Mouse (Mus musculus): ENCODE data around the gene Tax1bp3.

DNA sequence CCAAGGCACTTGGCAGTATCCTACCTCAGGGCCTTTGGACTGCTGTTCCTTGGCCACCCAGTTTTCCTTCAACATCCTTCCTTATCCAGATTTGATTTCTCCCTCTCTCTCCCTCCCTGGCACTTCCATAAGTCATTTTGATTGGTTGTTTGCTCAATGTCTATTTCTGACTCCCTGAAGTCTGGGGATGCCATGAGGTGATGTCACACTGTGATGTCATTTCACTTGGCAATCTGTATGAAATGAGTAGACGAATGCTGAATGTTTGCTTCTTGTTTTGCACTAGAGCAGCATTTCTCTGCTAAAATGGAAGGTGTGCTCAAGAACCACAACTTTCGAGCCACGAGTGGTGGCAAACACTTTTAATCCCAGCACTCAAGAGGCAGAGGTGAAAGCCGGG, 15.3 kb upstream of the Tax1bp3 start:
- TF ChIP-seq POLR2A (IDR thresholded peaks at IDR 0.05; ENCODE audit: insufficient read length, low read depth) (no peak), REST (IDR thresholded peaks at IDR 0.05; ENCODE audit: insufficient read depth, insufficient read length) (no peak), E2F4 (IDR thresholded peaks at IDR 0.05; ENCODE audit: insufficient read depth) (no peak), CEBPB (IDR thresholded peaks at IDR 0.05; ENCODE audit: insufficient read depth, poor library complexity, severe bottlenecking) (no peak), TCF12 (IDR thresholded peaks at IDR 0.05; ENCODE audit: insufficient read depth, poor library complexity, severe bottlenecking) (no peak), USF1 (IDR thresholded peaks at IDR 0.05; ENCODE audit: low read depth) (no peak), MAX (IDR thresholded peaks at IDR 0.05; ENCODE audit: low read depth) (no peak), POLR2AphosphoS2 (IDR thresholded peaks at IDR 0.05; ENCODE audit: insufficient read length, low read depth) (no peak), TCF3 (IDR thresholded peaks at IDR 0.05; ENCODE audit: insufficient read length, low read depth) (no peak), MYOD1 (IDR thresholded peaks at IDR 0.05; ENCODE audit: control insufficient read depth in 1 of 3, insufficient read length in 2 of 3, low read depth in 2 of 3) (no peak), SRF (IDR thresholded peaks at IDR 0.05; ENCODE audit: control insufficient read depth, insufficient read length, low read depth) (no peak)

All from myocyte (in vitro differentiated cells).